Mouse (Mus musculus): ENCODE results near the gene Syne2.

The Syne2 gene

DNA sequence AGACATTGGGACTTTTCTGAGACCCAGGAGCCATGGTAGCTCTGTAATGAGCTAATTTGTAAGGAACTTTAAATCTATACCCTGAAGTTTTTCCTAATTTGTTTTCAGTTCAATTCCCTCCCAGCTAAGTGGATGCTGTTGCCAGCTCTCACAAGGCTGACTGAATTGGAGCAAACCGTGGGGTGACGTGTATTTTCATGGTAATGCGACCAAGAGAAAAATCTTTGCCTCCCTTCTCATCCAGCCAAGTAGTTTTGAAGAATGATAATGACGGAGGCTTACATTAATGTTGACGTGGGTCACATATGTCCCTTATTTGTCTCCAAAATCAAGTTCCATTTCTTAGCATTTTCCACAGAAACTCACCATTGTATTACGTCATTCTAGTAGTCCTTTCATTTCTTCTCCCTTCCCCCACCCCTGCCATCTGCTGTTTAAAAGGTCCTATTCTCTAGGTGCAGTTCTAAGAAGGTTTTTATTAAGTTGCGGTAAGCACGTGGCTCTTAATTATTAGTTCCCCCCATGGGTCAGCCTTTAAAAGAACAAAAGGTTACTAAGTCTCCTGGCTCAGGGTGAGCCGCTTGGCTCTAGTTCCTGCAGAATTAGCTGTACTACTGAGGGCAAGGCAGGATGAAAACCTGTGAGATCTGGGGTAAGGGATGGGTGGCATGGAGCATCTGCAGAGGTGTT is 55.8 kb downstream of the Syne2 start:
- no peak for DNase-seq (ENCODE audit: low read depth)

DNA sequence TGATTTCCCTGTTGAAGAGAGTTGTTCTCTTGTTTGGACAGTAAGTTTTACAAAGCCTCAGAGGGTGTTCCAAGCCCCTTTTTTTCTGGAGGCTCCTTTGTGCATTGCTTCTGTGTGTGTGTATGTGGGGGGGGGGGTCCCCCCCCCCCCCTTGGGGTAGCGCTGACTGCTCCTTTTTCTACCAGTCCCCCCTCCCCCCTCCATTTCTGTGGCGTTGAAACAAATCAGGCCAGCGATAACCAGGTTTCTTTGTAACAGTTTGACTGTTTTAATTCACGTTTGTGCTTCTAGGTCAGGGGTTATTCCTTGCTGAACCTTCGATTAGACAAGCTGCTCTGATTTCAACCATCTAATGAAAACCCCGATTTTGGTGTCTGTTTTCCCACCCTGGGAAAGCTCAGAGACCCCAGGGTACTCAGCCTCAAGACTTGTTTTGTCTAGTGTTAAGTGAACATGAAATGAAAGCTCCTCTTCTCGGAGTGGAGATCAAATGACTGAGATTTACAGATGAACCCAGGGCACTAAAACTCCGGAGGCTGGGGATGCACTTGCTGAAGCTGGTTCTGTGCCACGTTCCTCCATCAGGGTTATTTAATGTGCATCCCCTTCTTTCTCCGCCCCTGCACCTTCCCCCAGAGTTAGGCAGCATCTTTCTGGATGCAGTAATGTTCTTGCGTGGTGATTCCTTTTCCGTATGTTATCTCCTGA is 56.5 kb downstream of the Syne2 start:
- DNase-seq (ENCODE audit: low read depth) = no peak

DNA sequence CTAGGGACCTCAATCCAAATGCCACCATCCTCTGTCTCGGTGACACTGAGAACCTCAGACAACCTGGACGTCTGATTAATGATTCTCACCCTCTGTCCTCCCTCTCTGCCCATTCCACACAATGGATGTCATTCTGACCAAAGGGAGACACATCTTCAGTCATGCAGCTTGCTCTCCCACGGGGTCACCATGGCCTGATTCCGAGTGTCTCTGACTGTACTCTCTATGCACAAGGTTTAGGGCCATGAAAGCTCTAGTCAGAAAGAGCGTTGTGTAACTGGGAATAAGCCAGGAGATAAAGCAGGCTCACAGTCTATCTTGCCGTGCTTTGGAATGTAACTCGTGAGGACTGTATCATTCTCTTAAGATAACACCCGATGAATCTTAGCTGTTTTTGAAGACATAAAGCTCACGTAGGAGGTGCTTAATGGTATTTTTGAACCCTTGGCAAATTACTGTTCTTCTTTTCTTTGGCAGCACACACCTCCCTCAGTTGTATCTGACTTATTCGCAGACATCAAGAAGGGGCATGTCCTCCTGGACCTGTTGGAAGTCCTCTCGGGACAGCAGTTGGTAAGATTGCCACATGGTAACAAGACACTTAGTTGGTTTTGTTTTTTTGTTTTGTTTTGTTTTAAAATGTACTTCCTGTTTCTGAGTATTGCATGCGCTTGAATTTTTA is 61.8 kb downstream of the Syne2 start:
- no peak for DNase-seq (ENCODE audit: low read depth)

DNA sequence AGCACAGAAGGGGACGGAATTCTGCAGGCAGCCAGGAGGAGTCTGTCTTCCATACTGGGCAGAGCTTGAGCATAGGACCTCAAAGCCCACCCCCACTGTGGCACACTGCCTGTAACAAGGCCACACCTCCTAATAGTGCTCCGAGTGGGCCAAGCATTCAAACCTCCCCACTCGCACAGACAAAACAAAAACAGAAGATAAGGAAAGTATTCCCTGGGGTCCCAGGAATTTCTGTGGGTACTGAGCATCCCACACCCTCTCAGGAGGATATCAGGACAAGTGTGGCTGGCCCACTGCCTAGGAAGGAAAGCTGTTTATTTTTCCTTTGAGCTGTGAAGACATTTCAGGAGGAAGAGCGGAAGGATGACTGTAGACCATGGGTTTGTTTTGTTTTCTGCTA is 63.6 kb downstream of the Syne2 start:
- DNase-seq (ENCODE audit: low read depth) = no peak

DNA sequence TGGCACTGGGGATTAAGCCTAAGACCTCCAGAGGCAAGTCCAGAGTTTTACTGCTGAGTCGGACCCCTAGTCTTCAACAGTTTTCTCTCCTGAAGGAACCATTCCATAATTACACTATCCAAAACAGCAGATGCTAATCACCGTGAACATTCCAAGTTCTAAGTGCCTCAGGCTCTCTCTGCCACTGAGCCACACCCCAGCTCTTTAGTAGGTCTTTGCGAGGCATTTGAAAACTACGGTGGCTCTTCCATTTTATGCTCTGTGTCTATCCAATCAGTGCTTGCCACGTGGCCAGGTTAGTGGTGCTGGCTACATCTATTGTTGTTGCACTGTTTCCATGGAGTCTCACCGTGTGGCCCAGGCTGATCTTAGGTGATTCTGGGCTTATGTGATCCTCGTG is 68.2 kb downstream of the Syne2 start:
- no peak for DNase-seq (ENCODE audit: low read depth)

DNA sequence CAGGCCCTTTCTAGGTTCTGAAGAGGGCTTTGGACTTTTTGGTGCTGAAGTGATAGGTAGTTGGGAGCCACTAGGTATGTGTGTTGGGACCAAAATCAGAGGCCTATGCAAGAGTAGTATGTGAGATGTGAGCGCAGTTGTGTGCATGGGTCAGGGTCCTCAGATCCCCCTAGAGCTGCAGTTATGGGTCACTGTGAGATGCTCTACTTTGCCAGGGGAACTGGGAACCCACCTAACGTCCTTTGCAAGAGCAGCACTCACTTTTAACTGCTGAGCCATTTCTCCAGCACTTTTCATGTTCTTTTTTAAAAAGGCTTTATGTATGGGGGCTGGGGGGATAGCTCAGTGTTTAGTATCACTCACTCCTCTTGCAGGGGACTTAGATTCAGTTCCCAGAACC is 69.0 kb downstream of the Syne2 start:
- no peak for DNase-seq (ENCODE audit: low read depth)

DNA sequence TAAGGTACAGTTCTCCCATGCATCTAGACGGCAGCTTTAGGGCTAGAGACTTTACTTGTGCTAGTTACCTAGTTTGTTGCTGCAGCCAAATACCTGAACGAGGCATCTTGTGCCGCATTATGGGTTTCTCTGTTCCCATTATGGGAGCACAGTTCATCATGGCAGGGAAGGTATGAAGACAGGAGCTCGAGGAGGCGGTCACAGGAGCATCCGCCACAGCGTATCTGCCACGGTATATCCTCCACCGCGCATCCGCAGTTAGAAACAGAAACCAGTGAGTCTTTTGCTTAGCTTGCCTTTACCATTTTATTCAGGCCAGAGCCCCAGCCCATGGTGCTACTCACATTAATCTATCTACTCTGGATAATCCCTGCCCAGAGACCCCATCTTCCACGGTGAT is 70.8 kb downstream of the Syne2 start:
- no peak for DNase-seq (ENCODE audit: low read depth)

DNA sequence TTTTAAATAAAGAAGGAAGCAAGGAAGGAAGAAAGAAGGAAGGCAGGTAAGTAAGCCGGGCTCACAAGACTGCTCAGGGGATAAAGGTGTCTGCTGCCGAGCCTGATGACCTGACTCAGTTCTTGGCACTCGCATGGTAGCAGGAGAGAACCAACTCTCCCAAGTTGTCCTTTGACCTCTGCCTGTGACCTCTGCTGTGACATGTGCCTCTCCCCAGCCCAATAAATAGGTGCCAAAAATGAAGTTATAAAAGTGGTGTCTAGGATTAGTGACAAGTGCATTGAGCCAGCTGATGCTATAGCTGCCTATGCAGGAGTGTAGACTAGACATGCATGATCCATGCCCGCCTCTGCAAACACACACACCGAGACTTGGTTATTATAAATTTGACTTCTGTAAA is 73.3 kb downstream of the Syne2 start:
- DNase-seq (ENCODE audit: low read depth) = no peak

DNA sequence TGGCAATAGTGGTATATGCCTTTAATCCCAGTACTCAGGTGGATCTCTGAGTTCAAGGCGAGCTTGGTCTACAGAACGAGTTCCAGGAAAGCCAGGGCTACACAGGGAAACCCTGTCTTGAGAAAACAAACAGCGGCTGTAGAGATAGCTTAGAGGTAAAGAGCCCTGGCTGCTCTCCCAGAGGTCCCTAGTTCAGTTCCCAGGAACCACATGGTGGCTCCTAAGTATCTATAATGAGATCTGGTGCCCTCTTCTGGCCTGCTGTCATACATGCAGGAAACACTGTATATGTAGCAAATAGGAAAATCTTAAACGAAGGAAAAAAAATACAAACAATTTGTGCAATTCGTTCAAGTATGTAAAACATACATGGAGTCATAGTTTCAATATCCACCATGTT is 75.5 kb downstream of the Syne2 start:
- DNase-seq (ENCODE audit: low read depth) = peak; percentile 10

DNA sequence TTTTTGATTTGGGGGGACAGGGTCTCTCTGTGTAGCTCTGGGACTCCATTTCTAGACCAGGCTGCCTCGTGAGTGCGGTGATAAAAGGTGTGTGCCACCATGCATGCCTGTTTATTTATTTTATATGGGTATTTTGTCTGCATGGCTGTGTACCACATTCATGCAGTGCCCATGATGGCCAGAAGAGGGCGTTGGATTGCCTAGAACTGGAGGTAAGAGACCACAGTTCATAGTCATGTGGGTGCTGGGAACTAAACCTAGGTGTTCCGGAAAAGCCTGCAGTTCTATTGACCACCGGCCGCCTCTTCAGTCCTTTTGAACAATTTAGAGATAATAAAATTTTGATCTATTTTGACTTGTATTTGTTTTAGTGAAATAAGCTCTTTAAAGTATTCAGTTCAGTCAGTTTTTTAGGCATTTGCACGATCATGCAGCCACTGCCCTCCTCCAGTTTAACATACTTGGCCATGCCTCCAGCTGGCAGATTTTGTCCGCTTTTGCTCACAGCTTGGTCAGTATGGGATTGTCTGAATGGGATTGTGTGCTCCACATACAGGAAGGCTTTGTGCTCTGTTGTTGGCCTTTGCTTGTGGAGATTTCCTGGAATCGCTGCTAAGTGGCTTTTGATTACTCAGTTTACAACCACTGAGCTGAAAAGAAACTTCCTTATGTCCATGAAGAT is 76.5 kb downstream of the Syne2 start:
- no peak for DNase-seq (ENCODE audit: low read depth)

DNA sequence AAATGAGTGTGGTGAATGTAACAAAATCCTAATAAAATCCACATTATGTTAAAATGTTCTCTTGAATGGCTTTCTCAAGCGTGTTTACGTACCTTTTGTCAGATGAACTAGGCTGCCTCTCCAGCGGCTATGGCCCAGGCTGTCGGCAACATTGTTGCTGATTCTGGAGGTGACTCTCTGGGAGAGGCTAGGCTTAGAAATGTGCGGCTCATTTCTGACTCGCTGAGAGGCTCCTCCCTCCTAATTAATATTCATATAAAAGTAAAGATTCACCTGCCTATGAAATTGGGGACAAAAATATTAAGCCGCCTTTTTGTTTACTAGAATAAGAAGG is 77.0 kb downstream of the Syne2 start:
- DNase-seq (ENCODE audit: low read depth) = no peak

DNA sequence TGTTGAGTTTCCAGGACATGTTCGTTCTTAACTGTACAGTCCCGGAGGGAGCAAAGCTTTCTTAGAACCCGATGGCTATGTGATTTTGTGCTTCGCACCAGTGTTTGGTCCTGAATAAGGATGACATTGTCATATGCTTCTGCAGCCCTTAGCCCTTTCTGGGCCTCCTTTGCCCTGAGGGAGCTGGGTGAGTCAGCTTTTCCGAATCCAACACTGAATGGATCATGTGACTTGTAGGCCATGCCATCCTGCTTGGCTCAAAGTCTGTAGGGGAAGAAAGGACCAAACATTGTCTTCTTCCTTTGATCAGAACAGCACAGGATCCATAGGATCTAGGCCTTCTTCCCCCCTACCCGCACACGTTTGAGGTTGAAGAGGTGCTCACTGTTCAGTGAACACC is 79.9 kb downstream of the Syne2 start:
- DNase-seq (ENCODE audit: low read depth) = no peak

DNA sequence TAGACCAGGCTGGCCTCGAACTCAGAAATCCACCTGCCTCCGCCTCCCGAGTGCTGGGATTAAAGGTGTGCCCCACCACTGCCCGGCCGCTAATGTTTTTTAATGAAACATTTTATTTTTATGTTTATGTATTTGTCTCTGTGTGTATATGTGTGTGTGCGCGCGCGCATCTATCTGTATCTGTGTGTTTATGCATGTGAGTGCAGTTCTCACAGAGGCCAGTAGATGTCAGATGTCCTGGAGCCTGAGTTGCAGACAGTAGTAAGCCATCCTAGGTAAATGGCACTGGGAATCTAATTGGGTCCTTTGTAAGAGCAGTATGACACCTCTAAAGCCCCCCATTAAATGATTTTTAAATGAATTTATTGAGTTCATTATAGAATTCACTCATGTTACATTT is 83.8 kb downstream of the Syne2 start:
- DNase-seq (ENCODE audit: low read depth) = no peak

DNA sequence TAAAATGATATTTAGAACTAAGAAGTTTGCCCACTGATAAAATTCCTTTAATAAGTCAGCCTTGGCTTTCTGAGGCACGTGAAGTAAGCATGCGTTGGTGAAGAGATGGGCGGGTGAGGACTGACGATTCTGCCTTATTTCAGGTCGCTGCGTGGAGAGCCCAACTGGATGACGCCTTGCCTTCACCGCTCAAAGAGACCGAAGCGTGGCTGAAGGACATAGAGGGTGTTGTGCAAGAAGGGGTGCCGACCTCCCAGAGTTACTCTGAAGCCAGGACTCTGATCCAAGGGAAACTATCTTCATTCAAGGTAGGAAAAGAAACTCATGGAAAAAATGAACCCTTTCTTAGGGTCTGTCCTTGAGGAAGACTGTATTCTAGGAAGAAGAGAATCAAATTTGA is 86.1 kb downstream of the Syne2 start:
- DNase-seq (ENCODE audit: low read depth) = no peak

DNA sequence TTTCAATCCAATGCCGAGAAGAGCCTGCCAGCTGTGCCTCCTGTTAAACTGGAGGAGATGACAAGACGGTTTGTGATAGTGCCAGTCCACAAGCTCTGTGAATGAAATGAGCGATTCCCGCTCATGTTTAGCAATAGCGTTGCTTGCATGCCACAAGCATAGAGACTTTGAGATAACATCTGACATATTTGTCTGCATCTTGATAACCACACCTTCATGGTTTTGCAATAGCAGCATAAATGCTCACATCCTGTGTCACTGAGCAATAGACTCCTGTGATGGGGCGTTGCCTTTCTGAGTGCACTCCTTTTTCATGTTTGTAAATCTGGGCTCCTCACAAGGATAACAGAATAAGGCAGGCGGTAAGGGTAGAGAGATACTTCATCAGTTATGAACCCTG is 87.4 kb downstream of the Syne2 start:
- no peak for DNase-seq (ENCODE audit: low read depth)

DNA sequence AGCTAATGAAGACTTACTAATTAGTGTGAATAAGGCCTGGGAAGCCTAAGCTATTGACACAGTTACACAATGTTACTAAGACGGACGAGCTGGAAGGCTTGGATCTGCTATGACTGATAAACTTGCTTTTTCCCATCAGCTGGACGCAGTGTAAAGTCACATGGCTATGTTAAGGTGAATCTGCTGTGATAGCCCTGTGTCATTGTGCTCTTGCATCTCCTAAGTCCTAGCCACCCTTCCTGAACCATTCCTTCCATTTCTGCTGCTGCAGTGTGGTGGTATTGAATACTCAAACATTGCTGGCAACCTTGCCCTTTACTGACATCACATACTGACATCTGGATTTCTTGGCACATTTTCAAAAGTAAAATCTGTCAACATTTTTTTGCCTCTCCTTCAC is 90.5 kb downstream of the Syne2 start:
- DNase-seq (ENCODE audit: low read depth) = no peak

DNA sequence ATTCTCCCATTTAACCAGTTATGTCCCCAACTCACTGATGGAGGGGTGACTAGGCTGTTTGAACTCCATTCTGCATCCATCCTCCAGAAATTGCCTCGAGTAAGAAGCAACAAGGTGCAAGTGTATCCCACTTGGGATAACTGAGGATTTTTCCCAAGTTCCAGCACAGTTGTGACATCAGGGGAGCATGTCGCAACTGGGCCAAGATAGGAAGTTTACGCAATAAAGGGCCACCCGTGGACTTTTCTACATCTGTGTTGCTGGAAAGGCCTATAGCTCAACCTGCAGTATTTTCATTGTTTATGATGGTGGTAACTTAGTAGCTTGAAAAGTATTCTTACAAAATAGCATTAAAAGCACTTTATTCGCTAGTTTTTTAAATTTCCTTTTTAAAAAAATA is 97.8 kb downstream of the Syne2 start:
- DNase-seq (ENCODE audit: low read depth) = no peak

DNA sequence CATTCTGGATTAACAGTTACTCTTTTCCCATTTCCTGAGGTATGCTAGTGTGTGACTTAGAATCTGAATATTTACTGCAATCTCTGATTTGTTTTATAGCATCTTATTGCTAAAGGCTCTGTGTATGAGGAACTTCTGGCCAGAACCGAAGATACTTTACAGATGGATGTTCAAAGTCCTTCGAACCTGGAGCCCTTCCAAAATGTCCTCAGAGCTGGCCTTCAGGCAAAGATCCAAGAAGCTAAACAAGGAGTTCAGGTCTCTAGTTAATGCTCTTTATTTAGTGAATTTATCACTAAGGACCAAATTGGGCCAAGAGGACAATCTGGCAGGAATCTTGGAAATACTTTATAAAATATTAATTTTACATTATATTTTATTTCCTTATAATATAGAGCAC is 100.5 kb downstream of the Syne2 start:
- DNase-seq (ENCODE audit: low read depth) = no peak

DNA sequence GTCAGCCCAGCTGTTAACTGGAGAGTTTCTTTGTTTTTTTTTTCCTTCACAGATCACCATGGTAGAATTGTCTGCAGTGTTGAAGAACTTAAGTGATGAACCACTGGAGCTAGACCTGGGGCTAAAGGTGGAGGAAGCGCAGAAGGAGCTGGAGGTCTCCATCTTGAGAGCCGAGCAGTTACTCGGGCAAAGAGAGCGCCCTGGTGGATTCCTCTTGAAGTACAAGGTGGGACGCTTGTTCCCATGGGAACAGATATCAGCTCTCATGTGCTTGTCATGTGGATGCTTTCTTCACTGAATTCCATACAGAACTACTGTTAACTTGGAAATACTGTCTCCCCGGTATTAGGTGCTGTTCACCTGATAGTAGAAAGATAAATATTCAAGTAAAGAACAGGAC is 101.0 kb downstream of the Syne2 start:
- DNase-seq (ENCODE audit: low read depth) = no peak

DNA sequence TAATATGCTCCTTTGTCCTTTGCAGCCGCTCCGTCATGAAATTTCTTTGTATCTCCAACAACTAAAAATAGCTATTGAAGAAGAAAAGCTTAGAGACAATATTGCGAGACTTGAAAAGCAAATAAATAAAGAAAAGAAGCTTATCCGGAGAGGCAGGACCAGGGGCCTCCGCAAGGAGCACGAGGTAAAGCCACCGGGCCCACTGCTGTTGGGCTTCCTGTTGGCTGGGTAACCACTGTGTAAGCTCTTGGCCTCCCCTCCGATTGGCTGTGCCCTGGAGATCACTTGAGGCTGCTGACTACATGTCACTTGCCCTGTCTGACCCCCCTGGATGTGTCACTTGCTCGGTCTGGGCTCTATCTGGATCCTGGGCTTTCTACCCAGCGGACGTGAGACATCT is 105.0 kb downstream of the Syne2 start:
- DNase-seq (ENCODE audit: low read depth) = no peak

DNA sequence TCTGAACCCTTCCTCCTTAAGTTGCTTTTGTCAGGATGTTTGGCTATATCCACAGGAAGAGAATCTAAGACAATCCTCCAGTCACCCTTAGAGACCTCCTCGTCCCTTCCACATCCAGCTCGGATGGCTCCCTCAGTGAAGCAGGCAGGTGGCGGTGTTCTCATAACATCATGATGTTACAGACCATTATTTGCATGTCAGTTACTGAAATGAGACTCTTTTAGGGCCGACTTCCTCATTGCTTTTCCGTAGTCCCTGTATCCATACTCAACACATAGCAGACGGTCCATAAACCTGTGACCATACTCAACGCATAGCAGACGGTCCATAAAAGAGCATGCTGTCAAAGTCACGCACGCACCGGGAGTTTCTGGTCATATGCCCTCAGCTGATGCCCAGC is 106.9 kb downstream of the Syne2 start:
- DNase-seq (ENCODE audit: low read depth) = no peak

DNA sequence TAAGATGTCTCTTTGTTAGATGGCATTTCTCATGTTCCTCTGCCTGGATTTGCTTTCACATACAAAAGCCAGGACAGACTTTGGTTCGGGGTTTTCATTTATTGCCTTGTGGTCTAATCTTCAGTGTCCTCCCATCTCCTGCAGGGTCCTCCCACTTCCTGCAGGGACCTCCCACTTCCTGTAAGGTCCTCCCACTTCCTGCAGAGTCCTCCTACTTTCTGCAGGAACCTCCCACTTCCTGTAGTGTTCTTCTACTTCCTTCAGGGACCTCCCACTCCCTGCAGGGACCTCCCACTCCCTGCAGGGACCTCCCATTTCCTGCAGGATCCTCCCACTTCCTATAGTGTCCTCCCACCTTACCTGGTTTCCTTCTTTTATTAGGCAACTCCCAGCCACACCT is 109.7 kb downstream of the Syne2 start:
- DNase-seq (ENCODE audit: low read depth) = no peak

DNA sequence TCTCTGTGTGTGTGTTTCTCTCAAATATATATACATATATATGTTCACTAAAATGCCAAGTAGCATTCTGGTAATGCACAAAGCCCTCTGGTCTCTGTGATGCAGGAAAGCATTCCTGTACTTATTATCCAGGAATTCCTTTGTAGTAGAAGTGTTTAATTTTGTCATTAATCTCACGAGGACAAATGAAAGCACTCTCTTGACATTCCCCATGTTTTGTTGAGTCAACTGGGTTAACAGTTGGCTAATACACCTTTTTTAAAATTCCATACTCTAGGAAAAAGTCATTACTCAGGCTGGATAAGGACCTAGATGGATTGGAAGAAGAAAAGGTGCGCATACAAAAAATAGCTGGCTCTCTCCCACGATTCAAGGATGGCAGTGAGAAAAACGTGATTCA is 115.6 kb downstream of the Syne2 start:
- DNase-seq (ENCODE audit: low read depth) = no peak

Data from c-Kit-positive CD71-positive TER-119-negative erythroid progenitor cells, embryonic 14.5 days (primary cell).